Mouse (Mus musculus): ENCODE data around the gene Gm28047. TPM values are rescaled to one million over a fixed set of nuclear protein-coding genes. Genes with fewer than 3 reads are reported as not detected.

Gm28047 gene
- polyA plus RNA-seq, 1 experiment from 2014 or later, result not detected

GRCm38 (mm10) chr15:102502254-102502840 is 122.5 kb downstream of the Gm28047 start:
- no peak for ATAC-seq (replicated peaks; ENCODE audit: extremely low read depth, insufficient read depth, low FRiP score)
- Histone ChIP-seq H3K4me1 (ENCODE audit: control insufficient read depth, insufficient read depth, low read length) (0 out of 2 replicates have a peak, but pooled peaks cover 4% of the 10 kb centered on the region), H3K9me3 (replicated peaks; ENCODE audit: control insufficient read depth, low read length) (no peaks in the 10 kb centered on the region), H3K9ac (ENCODE audit: low read length) (no peak overlapping the region), H3K27me3 (ENCODE audit: control insufficient read depth, insufficient read depth, low read length) (no peaks in the 10 kb centered on the region), H3K36me3 (ENCODE audit: control insufficient read depth, insufficient read depth) (peaks cover 61% of the 10 kb centered on the region), H3K4me3 (ENCODE audit: low read length) (no peak overlapping the region), H3K27ac (ENCODE audit: low read length) (no peak overlapping the region), H3K4me2 (ENCODE audit: low read depth, low read length) (no peak overlapping the region)
- 71% methylated on average over 9 of the region's 9 CpGs for WGBS

- Histone ChIP-seq H3K4me1 (ENCODE audit: control insufficient read depth, insufficient read depth, low read length) (0 out of 2 replicates have a peak, but pooled peaks cover 4% of the 10 kb centered on the region), H3K27ac (ENCODE audit: low read length) (no peak overlapping the region), H3K4me3 (ENCODE audit: low read length) (no peak overlapping the region), H3K9ac (ENCODE audit: low read length) (no peak overlapping the region), H3K9me3 (replicated peaks; ENCODE audit: control insufficient read depth, low read length) (no peaks in the 10 kb centered on the region), H3K27me3 (ENCODE audit: control insufficient read depth, insufficient read depth, low read length) (no peaks in the 10 kb centered on the region), H3K4me2 (ENCODE audit: low read depth, low read length) (no peak overlapping the region), H3K36me3 (ENCODE audit: control insufficient read depth, insufficient read depth) (peaks cover 67% of the 10 kb centered on the region)
- ATAC-seq (replicated peaks; ENCODE audit: extremely low read depth, insufficient read depth, low FRiP score), result no peak
- WGBS, result 82% methylated on average over 19 of the region's 19 CpGs
Observed at GRCm38 (mm10) chr15:102501084-102501814, 123.6 kb downstream of the Gm28047 start.

GRCm38 (mm10) chr15:102500479-102500878 is 124.4 kb downstream of the Gm28047 start:
- Histone ChIP-seq H3K27ac (ENCODE audit: low read length) (no peak overlapping the region), H3K27me3 (ENCODE audit: control insufficient read depth, insufficient read depth, low read length) (no peaks in the 10 kb centered on the region), H3K4me3 (ENCODE audit: low read length) (no peak overlapping the region), H3K9ac (ENCODE audit: low read length) (no peak overlapping the region), H3K36me3 (ENCODE audit: control insufficient read depth, insufficient read depth) (peaks cover 69% of the 10 kb centered on the region), H3K4me1 (ENCODE audit: control insufficient read depth, insufficient read depth, low read length) (0 out of 2 replicates have a peak, but pooled peaks cover under 1% of the 10 kb centered on the region), H3K4me2 (ENCODE audit: low read depth, low read length) (no peak overlapping the region), H3K9me3 (replicated peaks; ENCODE audit: control insufficient read depth, low read length) (no peaks in the 10 kb centered on the region)
- 78% methylated on average over 5 of the region's 5 CpGs for WGBS
- no peak for ATAC-seq (replicated peaks; ENCODE audit: extremely low read depth, insufficient read depth, low FRiP score)

GRCm38 (mm10) chr15:102499851-102500250 is 125.0 kb downstream of the Gm28047 start:
- Histone ChIP-seq H3K9ac (ENCODE audit: low read length) (no peak overlapping the region), H3K36me3 (ENCODE audit: control insufficient read depth, insufficient read depth) (peaks cover 70% of the 10 kb centered on the region), H3K27me3 (ENCODE audit: control insufficient read depth, insufficient read depth, low read length) (no peaks in the 10 kb centered on the region), H3K4me1 (ENCODE audit: control insufficient read depth, insufficient read depth, low read length) (no peaks in the 10 kb centered on the region), H3K27ac (ENCODE audit: low read length) (no peak overlapping the region), H3K4me2 (ENCODE audit: low read depth, low read length) (no peak overlapping the region), H3K4me3 (ENCODE audit: low read length) (no peak overlapping the region), H3K9me3 (replicated peaks; ENCODE audit: control insufficient read depth, low read length) (no peaks in the 10 kb centered on the region)
- 86% methylated on average over 6 of the region's 6 CpGs for WGBS
- ATAC-seq (replicated peaks; ENCODE audit: extremely low read depth, insufficient read depth, low FRiP score), result no peak

- Histone ChIP-seq H3K9ac (ENCODE audit: low read length) (no peak overlapping the region), H3K4me2 (ENCODE audit: low read depth, low read length) (no peak overlapping the region), H3K36me3 (ENCODE audit: control insufficient read depth, insufficient read depth) (peaks cover 70% of the 10 kb centered on the region), H3K27ac (ENCODE audit: low read length) (no peak overlapping the region), H3K27me3 (ENCODE audit: control insufficient read depth, insufficient read depth, low read length) (no peaks in the 10 kb centered on the region), H3K9me3 (replicated peaks; ENCODE audit: control insufficient read depth, low read length) (no peaks in the 10 kb centered on the region), H3K4me3 (ENCODE audit: low read length) (no peak overlapping the region), H3K4me1 (ENCODE audit: control insufficient read depth, insufficient read depth, low read length) (no peaks in the 10 kb centered on the region)
- 55% methylated on average over 3 of the region's 3 CpGs for WGBS
- ATAC-seq (replicated peaks; ENCODE audit: extremely low read depth, insufficient read depth, low FRiP score), result no peak
Observed at GRCm38 (mm10) chr15:102499370-102499769, 125.5 kb downstream of the Gm28047 start.

GRCm38 (mm10) chr15:102498322-102498721 is 126.5 kb downstream of the Gm28047 start:
- Histone ChIP-seq H3K4me3 (ENCODE audit: low read length) (no peak overlapping the region), H3K4me2 (ENCODE audit: low read depth, low read length) (no peak overlapping the region), H3K36me3 (ENCODE audit: control insufficient read depth, insufficient read depth) (peaks cover 70% of the 10 kb centered on the region), H3K27ac (ENCODE audit: low read length) (no peak overlapping the region), H3K9ac (ENCODE audit: low read length) (no peak overlapping the region), H3K4me1 (ENCODE audit: control insufficient read depth, insufficient read depth, low read length) (no peaks in the 10 kb centered on the region), H3K27me3 (ENCODE audit: control insufficient read depth, insufficient read depth, low read length) (no peaks in the 10 kb centered on the region), H3K9me3 (replicated peaks; ENCODE audit: control insufficient read depth, low read length) (no peaks in the 10 kb centered on the region)
- WGBS, result 85% methylated on average over 3 of the region's 3 CpGs
- no peak for ATAC-seq (replicated peaks; ENCODE audit: extremely low read depth, insufficient read depth, low FRiP score)

GRCm38 (mm10) chr15:102487664-102488063 is 137.2 kb downstream of the Gm28047 start:
- 61% methylated on average over 1 of the region's 1 CpGs for WGBS
- Histone ChIP-seq H3K9me3 (replicated peaks; ENCODE audit: control insufficient read depth, low read length) (no peaks in the 10 kb centered on the region), H3K36me3 (ENCODE audit: control insufficient read depth, insufficient read depth) (peaks cover 58% of the 10 kb centered on the region), H3K27ac (ENCODE audit: low read length) (no peak overlapping the region), H3K4me3 (ENCODE audit: low read length) (no peak overlapping the region), H3K4me2 (ENCODE audit: low read depth, low read length) (no peak overlapping the region), H3K27me3 (ENCODE audit: control insufficient read depth, insufficient read depth, low read length) (no peaks in the 10 kb centered on the region), H3K9ac (ENCODE audit: low read length) (no peak overlapping the region), H3K4me1 (ENCODE audit: control insufficient read depth, insufficient read depth, low read length) (peaks cover 11% of the 10 kb centered on the region)
- no peak for ATAC-seq (replicated peaks; ENCODE audit: extremely low read depth, insufficient read depth, low FRiP score)

- WGBS, result 83% methylated on average over 12 of the region's 12 CpGs
- Histone ChIP-seq H3K27me3 (ENCODE audit: control insufficient read depth, insufficient read depth, low read length) (no peaks in the 10 kb centered on the region), H3K9ac (ENCODE audit: low read length) (no peak overlapping the region), H3K4me3 (ENCODE audit: low read length) (no peak overlapping the region), H3K4me1 (ENCODE audit: control insufficient read depth, insufficient read depth, low read length) (peaks cover 11% of the 10 kb centered on the region), H3K9me3 (replicated peaks; ENCODE audit: control insufficient read depth, low read length) (no peaks in the 10 kb centered on the region), H3K27ac (ENCODE audit: low read length) (no peak overlapping the region), H3K36me3 (ENCODE audit: control insufficient read depth, insufficient read depth) (peaks cover 56% of the 10 kb centered on the region), H3K4me2 (ENCODE audit: low read depth, low read length) (no peak overlapping the region)
- no peak for ATAC-seq (replicated peaks; ENCODE audit: extremely low read depth, insufficient read depth, low FRiP score)
Observed at GRCm38 (mm10) chr15:102485853-102486252, 139.0 kb downstream of the Gm28047 start.

- H3K4me1 ChIP-seq (ENCODE audit: control insufficient read depth, insufficient read depth, low read length), result peaks cover 11% of the 10 kb centered on the region
- peaks cover 56% of the 10 kb centered on the region for H3K36me3 ChIP-seq (ENCODE audit: control insufficient read depth, insufficient read depth)
- no peak overlapping the region for H3K9ac ChIP-seq (ENCODE audit: low read length)
- H3K4me2 ChIP-seq (ENCODE audit: low read depth, low read length), result peak overlapping the region; percentile 28; the same call in 1 of the 2 replicates
- WGBS, result 64% methylated on average over 3 of the region's 3 CpGs
- H3K27me3 ChIP-seq (ENCODE audit: control insufficient read depth, insufficient read depth, low read length), result no peaks in the 10 kb centered on the region
- H3K4me3 ChIP-seq (ENCODE audit: low read length), result peak overlapping the region; percentile 14; the same call in 1 of the 2 replicates
- no peaks in the 10 kb centered on the region for H3K9me3 ChIP-seq (replicated peaks; ENCODE audit: control insufficient read depth, low read length)
- peak overlapping the region; percentile 63 for H3K27ac ChIP-seq (ENCODE audit: low read length)
- peak; percentile 75 for ATAC-seq (replicated peaks; ENCODE audit: extremely low read depth, insufficient read depth, low FRiP score)
Observed at GRCm38 (mm10) chr15:102483136-102483535, 141.7 kb downstream of the Gm28047 start.

Data from heart, embryonic 16.5 days (tissue).